Mouse (Mus musculus): Measurements from ENCODE around the gene Odf4.
"Not testable (repeated sequence)": the region's sequence is repeated elsewhere in the genome, so short reads cannot be mapped to it uniquely, and the experiment has no call there.

Gene Odf4

GRCm38 (mm10) chr11:68926981-68927380 lies at the start of gene Odf4:
TSS of gene Odf4 (minus strand) at chr11:68927081.
- DNase-seq (ENCODE audit: low spot score in 2 of 2) = no peak

GRCm38 (mm10) chr11:68975601-68976000 lies 48.7 kb upstream of the Odf4 start:
- no peak for DNase-seq (ENCODE audit: low spot score in 2 of 2)

GRCm38 (mm10) chr11:68975085-68975484 lies 48.2 kb upstream of the Odf4 start, which contains the start of gene Rangrf:
TSS of gene Rangrf (minus strand) at chr11:68975185.
- DNase-seq (ENCODE audit: low spot score in 2 of 2) = no peak

GRCm38 (mm10) chr11:68974059-68974450 lies 47.2 kb upstream of the Odf4 start:
- no peak for DNase-seq (ENCODE audit: low spot score in 2 of 2)

- DNase-seq (ENCODE audit: low spot score in 2 of 2) = peak; percentile 74 to 83
Observed at GRCm38 (mm10) chr11:68973250-68974058, 46.6 kb upstream of the Odf4 start.

- no peak for DNase-seq (ENCODE audit: low spot score in 2 of 2)
Observed at GRCm38 (mm10) chr11:68970232-68970631, 43.4 kb upstream of the Odf4 start.

- no peak for DNase-seq (ENCODE audit: low spot score in 2 of 2)
Observed at GRCm38 (mm10) chr11:68968752-68969151, 41.9 kb upstream of the Odf4 start.

- peak; percentile 90 to 91 for DNase-seq (ENCODE audit: low spot score in 2 of 2)
Observed at GRCm38 (mm10) chr11:68967337-68968282, 40.7 kb upstream of the Odf4 start, which contains the start of gene Slc25a35. TSS of gene Slc25a35 (plus strand) at chr11:68968131.

- DNase-seq (ENCODE audit: low spot score in 2 of 2) = no peak
Observed at GRCm38 (mm10) chr11:68966554-68966953, 39.7 kb upstream of the Odf4 start.

GRCm38 (mm10) chr11:68965845-68966244 lies 39.0 kb upstream of the Odf4 start:
- DNase-seq (ENCODE audit: low spot score in 2 of 2) = peak; percentile 49 to 63

GRCm38 (mm10) chr11:68965050-68965449 lies 38.2 kb upstream of the Odf4 start:
- DNase-seq (ENCODE audit: low spot score in 2 of 2) = no peak

- no peak for DNase-seq (ENCODE audit: low spot score in 2 of 2)
Observed at GRCm38 (mm10) chr11:68963405-68963804, 36.5 kb upstream of the Odf4 start.

GRCm38 (mm10) chr11:68962159-68962558 lies 35.3 kb upstream of the Odf4 start:
- DNase-seq (ENCODE audit: low spot score in 2 of 2) = not testable (repeated sequence)

GRCm38 (mm10) chr11:68961596-68961995 lies 34.7 kb upstream of the Odf4 start:
- DNase-seq (ENCODE audit: low spot score in 2 of 2) = no peak

GRCm38 (mm10) chr11:68957971-68958370 lies 31.1 kb upstream of the Odf4 start:
- DNase-seq (ENCODE audit: low spot score in 2 of 2) = no peak

- no peak for DNase-seq (ENCODE audit: low spot score in 2 of 2)
Observed at GRCm38 (mm10) chr11:68957308-68957707, 30.4 kb upstream of the Odf4 start, which contains the start of gene Arhgef15. TSS of gene Arhgef15 (minus strand) at chr11:68957480.

- DNase-seq (ENCODE audit: low spot score in 2 of 2) = no peak
Observed at GRCm38 (mm10) chr11:68956697-68957096, 29.8 kb upstream of the Odf4 start.

- no peak for DNase-seq (ENCODE audit: low spot score in 2 of 2)
Observed at GRCm38 (mm10) chr11:68956107-68956506, 29.2 kb upstream of the Odf4 start.

GRCm38 (mm10) chr11:68955473-68955872 lies 28.6 kb upstream of the Odf4 start:
- no peak for DNase-seq (ENCODE audit: low spot score in 2 of 2)

GRCm38 (mm10) chr11:68954408-68954807 lies 27.5 kb upstream of the Odf4 start:
- DNase-seq (ENCODE audit: low spot score in 2 of 2) = peak in 1 of 2 experiments; percentile 4

GRCm38 (mm10) chr11:68953903-68954302 lies 27.0 kb upstream of the Odf4 start:
- DNase-seq (ENCODE audit: low spot score in 2 of 2) = no peak

- DNase-seq (ENCODE audit: low spot score in 2 of 2) = peak; percentile 29 to 50
Observed at GRCm38 (mm10) chr11:68947542-68947993, 20.7 kb upstream of the Odf4 start.
